Mouse (Mus musculus) heart, postnatal 0 days (tissue): ENCODE data around the gene Il1r1.

Experiments used
- CTCF ChIP-seq: IDR thresholded peaks from 2 replicates; pipeline ENCODE4 v1.5.1; 2016; ENCODE audit warnings: antibody characterized with exemption, control low read depth, low read depth
- EP300 ChIP-seq: IDR thresholded peaks from 2 replicates; pipeline ENCODE4 v1.6.1; 2016; ENCODE audit warnings: antibody characterized with exemption, low read depth

DNA sequence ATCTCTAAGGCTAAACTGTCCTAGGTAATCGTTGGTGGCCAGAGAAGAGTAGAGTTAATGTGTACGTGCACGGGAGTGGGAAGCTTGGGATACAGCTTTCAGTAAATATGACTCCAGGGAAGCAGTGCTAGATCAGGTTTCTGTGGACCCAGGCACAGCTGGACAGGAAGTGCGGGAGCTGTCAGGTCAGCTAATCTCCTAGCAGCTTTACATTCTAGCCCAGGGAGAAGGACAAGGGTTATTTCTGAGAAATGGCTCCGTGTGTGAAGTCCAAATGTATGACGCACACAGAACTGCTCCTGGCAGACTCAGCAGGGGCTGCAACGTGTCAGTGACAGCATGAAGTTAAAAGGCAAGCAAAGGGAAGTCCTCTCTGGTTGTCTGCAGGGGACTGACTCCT, 8.3 kb downstream of the Il1r1 start:
- TF ChIP-seq CTCF (no peak), EP300 (no peak)
